Mouse (Mus musculus) kidney, adult 10 weeks (tissue): ENCODE measurements around the gene Pygo2. TPM values are rescaled to one million over a fixed set of nuclear protein-coding genes. Genes with fewer than 3 reads are reported as not detected.

ENCODE experiments used
- polyA plus RNA-seq: library from polyadenylated mRNA; stranded (reverse); fragments of 350-450 nt; fragmentation: Illumina TruSeq; extraction: RNeasy Lipid Tissue Mini Kit (QIAGEN cat#74804); gene quantifications from one replicate; pipeline ENCODE4 v1.2.3, GENCODE M21; 2014; ENCODE audit warnings: low read depth, low replicate concordance

Pygo2 gene
- polyA plus RNA-seq = 5.3 TPM

GRCm38 (mm10) chr3:89430171-89431159, at the start of gene Pygo2:
Gene Pygo2, plus strand, starts transcription at chr3:89430214.

GRCm38 (mm10) chr3:89394006-89394893, 35.8 kb upstream of the Pygo2 start, which contains the start of gene Zbtb7b:
Gene Zbtb7b, minus strand, starts transcription at chr3:89394776.

GRCm38 (mm10) chr3:89402693-89403092, 27.3 kb upstream of the Pygo2 start, which contains the start of gene Lenep:
Gene Lenep, minus strand, starts transcription at chr3:89402793.

GRCm38 (mm10) chr3:89411490-89412393, 18.3 kb upstream of the Pygo2 start, which contains the start of gene Flad1:
Gene Flad1, minus strand, starts transcription at chr3:89411870.

GRCm38 (mm10) chr3:89418170-89418860, 11.7 kb upstream of the Pygo2 start, which contains the start of the genes Cks1b and Shc1:
Gene Cks1b, minus strand, starts transcription at chr3:89418383.
Gene Shc1, plus strand, starts transcription at chr3:89418443.

GRCm38 (mm10) chr3:89436176-89437113, 6.4 kb downstream of the Pygo2 start, which contains the start of gene Pbxip1:
Gene Pbxip1, plus strand, starts transcription at chr3:89436706.

GRCm38 (mm10) chr3:89454401-89455177, 24.6 kb downstream of the Pygo2 start, which contains the start of gene Pmvk:
Gene Pmvk, plus strand, starts transcription at chr3:89454541.

Other genes starting within 250 kb of the Pygo2 start
- not detected for gene Fam189b, start 247.1 kb upstream of the Pygo2 start, polyA plus RNA-seq
- gene Gba, start 227.3 kb upstream of the Pygo2 start, polyA plus RNA-seq = 10.7 TPM
- 0.73 TPM for gene Thbs3, start 215.0 kb upstream of the Pygo2 start, polyA plus RNA-seq
- gene Mtx1, start 203.1 kb upstream of the Pygo2 start, polyA plus RNA-seq = 50.1 TPM
- gene Muc1, start 201.2 kb upstream of the Pygo2 start, polyA plus RNA-seq = 9.3 TPM
- 27.7 TPM for gene Krtcap2, start 184.2 kb upstream of the Pygo2 start, polyA plus RNA-seq
- gene Trim46, start 183.9 kb upstream of the Pygo2 start, polyA plus RNA-seq = not detected
- gene Dpm3, start 170.9 kb upstream of the Pygo2 start, polyA plus RNA-seq = not detected
- 10.2 TPM for gene Slc50a1, start 159.6 kb upstream of the Pygo2 start, polyA plus RNA-seq
- gene Efna1, start 149.1 kb upstream of the Pygo2 start, polyA plus RNA-seq = 8.2 TPM
- gene Efna3, start 107.2 kb upstream of the Pygo2 start, polyA plus RNA-seq = not detected
- not detected for gene Efna4, start 92.2 kb upstream of the Pygo2 start, polyA plus RNA-seq
- 4.4 TPM for gene Adam15, start 80.2 kb upstream of the Pygo2 start, polyA plus RNA-seq
- not detected for gene Dcst2, start 68.2 kb upstream of the Pygo2 start, polyA plus RNA-seq
- not detected for gene Dcst1, start 65.0 kb upstream of the Pygo2 start, polyA plus RNA-seq
- 2.8 TPM for gene Zbtb7b, start 35.4 kb upstream of the Pygo2 start, polyA plus RNA-seq
- 1.6 TPM for gene Lenep, start 27.4 kb upstream of the Pygo2 start, polyA plus RNA-seq
- 1.8 TPM for gene Flad1, start 18.3 kb upstream of the Pygo2 start, polyA plus RNA-seq
- gene Cks1b, start 11.8 kb upstream of the Pygo2 start, polyA plus RNA-seq = 1.6 TPM
- 16.6 TPM for gene Shc1, start 11.8 kb upstream of the Pygo2 start, polyA plus RNA-seq
- 12.9 TPM for gene Pbxip1, start 6.5 kb downstream of the Pygo2 start, polyA plus RNA-seq
- not detected for gene Pmvk, start 24.3 kb downstream of the Pygo2 start, polyA plus RNA-seq
- 1.3 TPM for gene Kcnn3, start 90.0 kb downstream of the Pygo2 start, polyA plus RNA-seq